Comparison of ENCODE assay signal across 8 mouse cellular contexts in the genomic region with DNA sequence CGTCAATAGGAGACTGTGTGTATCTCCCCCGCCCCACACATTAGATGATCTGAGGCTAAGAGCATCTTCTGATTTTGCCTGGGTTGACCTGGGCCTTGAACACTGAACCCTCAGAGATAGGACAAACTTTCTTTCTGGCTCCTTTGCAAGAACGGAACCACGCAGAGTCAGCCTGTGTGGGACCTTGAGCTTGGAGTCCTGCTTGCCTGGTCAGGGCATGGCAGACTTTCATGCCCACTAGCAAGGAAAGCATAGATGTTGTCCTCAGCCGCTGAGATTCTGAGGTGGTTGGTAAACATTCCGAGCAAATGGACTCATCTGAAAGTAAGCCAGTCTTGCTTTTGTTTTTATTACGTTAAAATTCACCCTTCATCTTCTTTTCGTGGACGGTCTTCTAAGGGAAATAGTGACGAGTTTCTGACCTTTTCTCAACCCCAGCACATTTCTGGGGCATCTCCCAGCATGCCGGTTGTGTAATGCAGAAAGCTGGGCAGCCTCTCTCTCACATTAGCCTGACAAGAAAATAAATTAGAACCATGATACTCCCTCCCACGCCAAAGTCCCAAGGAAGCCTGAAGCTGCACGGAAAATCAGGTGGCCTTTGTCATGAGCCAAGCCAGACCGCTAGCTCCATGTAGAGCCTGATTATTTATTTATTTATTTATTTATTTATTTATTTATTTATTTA.
DNase-seq lines count a peak whose midpoint lies in the region; ATAC-seq and TF ChIP-seq lines count a peak whose summit lies in the region.

No protein-coding gene starts in this region.

- H3K27ac ChIP-seq in gastrocnemius, adult 2 months, result peak overlapping the region; percentile 90
- no peak overlapping the region for H3K27ac ChIP-seq in hindbrain, embryonic 14.5 days
- H3K27ac ChIP-seq in midbrain, embryonic 13.5 days, result no peak overlapping the region

- ATAC-seq in hindbrain, embryonic 14.5 days (ENCODE audit: low FRiP score), result peak; percentile 43; the same call in 1 of the 2 replicates
- peak; percentile 63 for ATAC-seq in midbrain, embryonic 13.5 days

- H3K4me2 ChIP-seq in hindbrain, embryonic 14.5 days (replicated peaks), result no peak overlapping the region
- H3K4me2 ChIP-seq in midbrain, embryonic 13.5 days (replicated peaks), result no peak overlapping the region

- H3K4me1 ChIP-seq in hindbrain, embryonic 14.5 days (replicated peaks; ENCODE audit: control insufficient read depth, insufficient read depth, low read length), result 0 out of 2 replicates have a peak, but pooled peaks cover 3% of the 10 kb centered on the region
- 0 out of 2 replicates have a peak, but pooled peaks cover 2% of the 10 kb centered on the region for H3K4me1 ChIP-seq in midbrain, embryonic 13.5 days (replicated peaks)

- TF ChIP-seq CTCF in gastrocnemius, adult 2 months (IDR thresholded peaks at IDR 0.05), result no peak

- no peaks in the 10 kb centered on the region for H3K9me3 ChIP-seq in hindbrain, embryonic 14.5 days (ENCODE audit: control insufficient read depth, low read length)
- H3K9me3 ChIP-seq in midbrain, embryonic 13.5 days, result no peaks in the 10 kb centered on the region

- no peaks in the 10 kb centered on the region for H3K27me3 ChIP-seq in hindbrain, embryonic 14.5 days (ENCODE audit: control insufficient read depth, insufficient read depth, low read length)
- H3K27me3 ChIP-seq in midbrain, embryonic 13.5 days, result no peaks in the 10 kb centered on the region

- peak overlapping the region; percentile 65 for H3K4me3 ChIP-seq in gastrocnemius, adult 2 months
- H3K4me3 ChIP-seq in hindbrain, embryonic 14.5 days (replicated peaks; ENCODE audit: low read length), result no peak overlapping the region
- H3K4me3 ChIP-seq in midbrain, embryonic 13.5 days (replicated peaks), result no peak overlapping the region

- DNase-seq in gastrocnemius, adult 2 months, result peak; percentile 44
- no peak for DNase-seq in gastrocnemius, postnatal 36 days
- DNase-seq in right cerebral cortex, adult 18-20 months, result peak; percentile 8
- no peak for DNase-seq in right cerebral cortex, postnatal 14 days
- no peak for DNase-seq in hindbrain, embryonic 14.5 days (ENCODE audit: low spot score)
- no peak for DNase-seq in frontal cortex, postnatal 36 days (ENCODE audit: low spot score in 2 of 2)
- no peak for DNase-seq in thymus, postnatal 4 days

- no peaks in the 10 kb centered on the region for H3K36me3 ChIP-seq in hindbrain, embryonic 14.5 days (replicated peaks; ENCODE audit: control insufficient read depth, insufficient read depth)
- no peaks in the 10 kb centered on the region for H3K36me3 ChIP-seq in midbrain, embryonic 13.5 days

- 75% methylated on average over 14 of the region's 14 CpGs for WGBS in hindbrain, embryonic 14.5 days
- 84% methylated on average over 14 of the region's 14 CpGs for WGBS in midbrain, embryonic 13.5 days

- intact Hi-C loops in gastrocnemius, adult 2 months (cut with DNase I), result loop anchor here (5.0 kb wide), 2 partner anchors 45 to 210 kb away; no protein-coding TSS in a partner anchor
- intact Hi-C loops in gastrocnemius, postnatal 36 days (cut with DNase I), result loop anchor here (5.0 kb wide), 3 partner anchors 80 to 215 kb away; a partner anchor contains a TSS

- H3K9ac ChIP-seq in hindbrain, embryonic 14.5 days, result no peak overlapping the region
- H3K9ac ChIP-seq in midbrain, embryonic 13.5 days (replicated peaks), result no peak overlapping the region

Comparison
In these comparisons a context has a peak if more than half of its experiments do, and no peak if none do; other contexts are left out.
1. DNase-seq: peak in gastrocnemius, adult 2 months (single experiment) and right cerebral cortex, adult 18-20 months (single experiment); none in gastrocnemius, postnatal 36 days (0 of 2), right cerebral cortex, postnatal 14 days (single experiment), hindbrain, embryonic 14.5 days (single experiment), frontal cortex, postnatal 36 days (0 of 2) and thymus, postnatal 4 days (single experiment).